Mouse (Mus musculus) c-Kit-negative CD71-positive TER-119-positive erythroid progenitor cells, embryonic 14.5 days (primary cell): ENCODE data around the gene Chd4.
A peak's percentile ranks its signal among the peaks of the same experiment; 100 is the strongest.

Experiments used
- DNase-seq: peaks from one replicate; pipeline ENCODE4 v3.0.0-alpha.2; 2013; ENCODE audit warnings: low read depth, low spot score

Gene Chd4

DNA sequence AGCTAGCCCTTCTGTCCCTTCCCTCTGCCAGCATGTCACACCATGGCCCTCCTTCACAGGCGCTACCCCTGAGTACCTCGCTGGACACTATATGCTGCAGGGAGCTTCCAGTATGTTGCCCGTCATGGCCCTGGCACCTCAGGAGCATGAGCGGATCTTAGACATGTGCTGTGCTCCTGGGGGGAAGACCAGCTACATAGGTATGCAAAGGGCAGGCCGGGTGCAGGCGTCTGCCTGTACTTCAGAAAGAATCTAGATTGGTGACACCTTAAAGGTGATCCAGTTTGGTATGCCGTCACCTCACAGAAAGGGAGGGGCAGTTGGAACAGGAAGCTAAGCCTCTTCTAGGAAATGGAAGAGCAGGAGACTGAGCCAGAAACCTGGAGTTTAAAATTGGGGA, 44.0 kb downstream of the Chd4 start:
- no peak for DNase-seq

DNA sequence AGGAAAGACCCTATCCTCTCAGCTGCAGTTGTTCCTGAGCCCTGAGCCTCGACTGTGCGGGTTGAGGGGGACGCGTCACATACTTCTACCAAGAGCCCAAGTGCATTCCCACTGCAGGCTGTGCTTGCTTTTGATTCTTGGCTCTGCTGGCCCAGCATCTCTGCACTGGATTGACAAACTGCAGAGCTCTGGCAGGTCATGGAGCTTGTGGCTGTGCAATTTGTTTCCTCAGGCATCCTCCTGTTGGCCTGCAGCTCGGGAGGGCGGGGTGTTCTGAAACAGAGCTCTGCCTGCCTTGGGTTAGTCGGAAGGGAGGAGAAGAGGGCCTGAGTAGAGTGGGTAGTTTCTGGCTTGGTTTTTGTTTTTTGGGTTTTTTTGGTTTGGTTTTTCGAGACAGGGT, 46.7 kb downstream of the Chd4 start:
- DNase-seq = no peak

DNA sequence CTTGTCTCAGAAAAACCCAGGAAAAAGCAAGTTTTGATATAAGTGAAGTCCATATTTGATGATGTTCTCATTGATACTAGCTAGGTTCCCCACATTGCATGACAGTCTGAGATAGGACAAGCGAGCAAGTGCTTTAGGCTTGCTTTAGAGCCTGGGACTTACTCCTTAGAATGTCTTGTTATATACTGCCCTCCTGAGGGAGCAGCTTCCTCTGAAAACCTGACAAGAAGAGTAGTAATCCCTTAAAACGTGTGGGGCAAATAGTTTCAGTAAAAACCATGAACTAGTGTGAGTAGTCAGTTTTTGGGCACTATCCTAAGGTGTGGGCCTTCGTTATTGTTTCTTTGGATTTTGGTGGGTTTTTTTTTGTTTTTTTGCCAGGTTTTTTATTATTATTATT, 47.3 kb downstream of the Chd4 start:
- no peak for DNase-seq

DNA sequence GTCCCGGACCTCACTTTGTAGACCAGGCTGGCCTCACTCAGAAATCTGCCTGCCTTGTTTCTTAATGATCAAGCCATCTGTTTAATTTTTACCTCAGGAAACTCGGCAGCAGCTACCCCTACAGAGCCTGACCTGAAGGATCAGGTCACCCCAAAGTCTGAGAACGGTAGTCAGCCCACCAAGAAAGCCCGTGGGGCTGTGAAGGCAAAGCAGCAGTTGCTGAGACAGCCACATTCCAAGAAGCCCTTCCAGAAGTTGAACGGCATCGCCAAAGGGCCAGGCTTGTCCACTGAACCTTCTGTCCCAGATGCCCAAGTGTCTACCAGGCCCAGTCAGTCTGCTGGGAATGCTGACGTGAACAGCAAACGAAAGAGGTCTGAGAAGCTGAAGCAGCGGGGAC, 48.1 kb downstream of the Chd4 start:
- DNase-seq = no peak

DNA sequence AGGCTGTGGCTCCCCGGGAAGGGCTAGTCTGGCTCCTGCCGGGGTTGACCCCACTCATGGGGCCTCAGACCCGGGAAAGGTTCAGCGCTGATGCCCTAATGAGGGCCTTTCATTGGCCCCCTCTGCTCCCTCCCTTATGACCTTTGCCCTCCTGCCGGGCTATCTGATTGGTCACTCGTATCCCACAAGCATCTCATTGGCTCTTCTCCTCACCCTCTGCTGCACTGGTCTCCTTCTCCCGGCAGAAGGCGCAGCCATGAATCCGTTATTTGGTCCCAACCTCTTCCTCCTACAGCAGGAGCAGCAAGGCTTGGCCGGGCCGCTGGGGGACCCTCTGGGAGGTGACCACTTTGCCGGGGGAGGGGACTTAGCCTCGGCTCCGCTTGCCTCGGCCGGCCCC, 49.2 kb downstream of the Chd4 start, which contains the start of gene Iffo1:
Gene Iffo1 (plus strand): TSS at position 241 of the 400 bp plus-strand sequence.
- peak; percentile 83 for DNase-seq

DNA sequence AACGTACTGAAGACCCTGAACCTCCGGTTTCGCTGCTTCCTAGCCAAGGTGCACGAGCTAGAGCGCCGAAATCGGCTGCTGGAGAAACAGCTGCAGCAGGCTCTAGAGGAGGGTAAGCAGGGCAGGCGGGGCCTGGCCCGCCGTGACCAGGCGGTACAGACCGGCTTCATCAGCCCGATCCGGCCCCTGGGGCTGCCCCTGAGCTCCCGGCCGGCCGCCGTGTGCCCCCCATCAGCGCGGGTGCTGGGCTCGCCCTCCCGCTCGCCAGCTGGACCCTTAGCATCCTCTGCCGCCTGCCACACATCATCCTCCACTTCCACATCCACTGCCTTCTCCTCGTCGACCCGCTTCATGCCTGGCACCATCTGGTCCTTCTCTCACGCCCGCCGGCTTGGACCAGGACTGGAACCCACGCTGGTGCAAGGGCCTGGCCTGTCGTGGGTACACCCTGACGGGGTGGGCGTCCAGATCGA, 49.7 kb downstream of the Chd4 start:
- DNase-seq = no peak

DNA sequence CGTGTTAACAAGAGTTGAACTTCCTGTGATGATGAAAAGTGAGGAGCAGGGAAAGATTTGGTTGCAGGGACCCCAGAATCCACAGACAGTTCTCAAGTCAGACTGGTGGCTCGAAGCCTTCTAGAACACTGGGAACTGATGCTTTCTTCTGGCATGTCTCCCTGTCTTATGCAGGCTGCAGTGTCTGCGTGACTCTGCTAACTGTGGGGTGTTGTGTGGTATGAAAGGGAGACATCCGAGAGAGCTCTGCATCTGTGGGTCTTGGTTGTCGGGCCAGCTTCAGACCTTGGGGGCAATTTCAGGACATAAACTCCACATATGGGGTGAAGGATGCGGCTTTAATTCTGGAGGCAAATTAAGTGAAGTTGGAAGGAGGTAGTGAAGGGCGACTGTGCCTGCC, 50.4 kb downstream of the Chd4 start:
- DNase-seq = no peak

DNA sequence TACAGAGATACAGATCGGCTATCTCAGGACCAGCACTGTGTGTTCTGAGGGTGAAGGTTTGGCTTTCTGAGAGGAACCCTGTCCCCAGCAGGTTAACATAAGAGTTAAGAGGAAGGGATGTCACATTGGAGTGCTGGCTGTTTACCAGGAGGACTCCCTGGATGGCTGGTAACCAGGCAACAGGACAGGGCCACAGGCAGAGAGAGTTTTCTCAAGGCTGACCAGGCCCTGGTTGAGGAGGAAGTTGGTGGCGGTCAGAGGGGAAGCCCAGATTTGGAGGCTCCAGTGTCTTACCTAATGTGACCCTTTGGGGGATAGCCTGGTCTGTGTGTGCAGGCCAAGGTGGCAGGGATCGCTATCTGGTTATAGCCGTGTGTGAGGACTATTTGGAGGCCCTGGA, 51.0 kb downstream of the Chd4 start:
- DNase-seq = no peak

DNA sequence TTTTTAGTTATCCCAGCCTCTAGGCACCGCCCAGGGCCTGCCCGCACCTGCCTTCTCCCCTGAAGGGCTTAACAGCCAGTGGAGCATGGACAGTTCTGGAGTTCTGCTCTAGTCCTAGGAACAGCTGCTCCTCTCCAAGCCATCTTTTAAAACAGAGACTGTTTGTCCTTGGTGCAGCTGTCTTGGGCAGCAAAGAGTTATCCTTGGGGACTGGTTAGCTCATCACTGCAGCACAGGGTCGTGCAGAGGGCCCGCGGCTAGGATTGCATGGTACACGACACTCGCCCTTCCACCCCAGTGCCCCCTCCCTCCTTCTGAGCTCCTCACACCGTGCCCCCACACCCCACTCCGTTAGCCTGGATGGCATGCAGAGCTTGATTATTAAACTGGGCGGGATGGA, 51.5 kb downstream of the Chd4 start:
- no peak for DNase-seq

DNA sequence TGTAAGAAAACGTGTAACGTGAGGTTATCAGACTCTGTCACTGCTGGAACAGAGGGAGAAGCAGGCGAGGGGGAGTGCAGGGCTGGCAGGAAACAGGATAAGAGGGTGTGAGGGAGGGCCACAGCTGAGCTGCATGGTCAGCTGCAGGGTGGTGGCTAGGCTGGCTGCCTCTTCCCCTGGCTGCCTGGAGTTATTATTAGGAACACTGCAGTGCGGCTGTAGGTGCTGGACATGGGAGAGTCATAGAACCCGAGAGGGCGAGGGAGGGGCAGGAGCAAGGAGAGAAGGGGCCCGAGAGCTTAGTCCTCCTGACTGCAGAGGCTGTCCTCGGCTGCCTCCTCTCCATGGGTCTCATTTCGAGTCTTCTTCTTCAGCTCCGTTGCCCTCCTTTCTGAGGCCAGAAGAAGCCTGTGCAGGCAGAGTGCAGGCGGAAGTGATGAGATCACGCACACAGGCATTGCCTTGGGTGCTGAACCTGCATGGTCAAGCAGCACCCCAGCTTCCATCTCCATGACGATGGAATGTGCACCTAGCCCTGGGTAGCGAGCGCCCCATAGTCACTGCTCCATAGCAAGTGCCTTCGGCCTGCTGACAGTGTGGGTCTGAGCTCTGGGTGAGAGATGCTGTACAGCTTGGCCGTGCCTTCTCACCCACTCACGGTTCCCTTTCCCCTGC, 52.6 kb downstream of the Chd4 start:
- DNase-seq = no peak

DNA sequence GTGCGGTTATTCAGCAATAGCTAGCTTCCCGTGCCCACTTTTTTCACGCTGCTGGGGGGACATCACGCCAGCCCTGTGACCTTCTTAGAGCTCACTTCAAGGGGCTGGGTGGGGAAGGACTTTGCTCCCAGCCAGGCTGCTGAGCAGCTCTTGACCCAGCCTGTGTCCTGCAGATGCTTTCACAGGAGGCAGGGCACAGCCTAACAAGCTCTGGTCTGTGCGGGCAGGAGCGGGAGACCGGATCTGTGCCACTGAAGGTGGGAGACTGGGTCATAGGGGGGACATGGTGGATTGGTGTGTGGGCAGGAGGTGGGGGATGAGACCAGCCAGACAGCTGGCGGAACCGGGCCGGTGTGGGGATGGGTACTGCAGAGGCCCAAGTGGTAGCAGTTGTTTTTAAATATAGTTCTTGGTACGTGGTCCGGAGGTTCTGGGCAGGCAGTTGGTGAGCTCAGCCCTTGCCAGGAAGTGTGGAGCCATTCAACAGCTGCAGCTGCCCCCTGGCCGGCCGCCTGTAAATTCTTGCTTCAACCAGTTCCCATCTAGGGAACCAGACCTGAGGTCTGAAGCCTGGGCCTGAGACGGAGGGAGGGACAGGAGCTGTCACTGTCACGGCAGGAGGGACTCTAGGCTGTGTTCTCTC, 53.3 kb downstream of the Chd4 start:
- no peak for DNase-seq

DNA sequence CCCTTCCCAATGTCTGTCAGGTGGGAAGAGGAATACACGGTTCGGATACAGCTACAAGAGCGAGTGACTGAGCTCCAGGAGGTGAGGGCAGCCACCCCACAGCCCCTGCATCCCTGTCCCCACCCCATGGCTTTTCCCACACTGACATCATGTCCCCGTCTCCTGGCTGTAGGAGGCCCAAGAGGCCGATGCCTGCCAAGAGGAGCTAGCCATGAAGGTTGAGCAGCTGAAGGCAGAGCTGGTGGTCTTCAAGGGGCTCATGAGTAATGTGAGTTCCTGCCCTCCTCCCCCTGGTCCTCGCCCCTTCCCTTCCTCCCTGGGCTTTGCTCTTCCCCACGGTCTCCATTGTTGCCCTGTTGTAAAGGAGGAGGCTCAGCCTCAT, 53.8 kb downstream of the Chd4 start:
- no peak for DNase-seq

DNA sequence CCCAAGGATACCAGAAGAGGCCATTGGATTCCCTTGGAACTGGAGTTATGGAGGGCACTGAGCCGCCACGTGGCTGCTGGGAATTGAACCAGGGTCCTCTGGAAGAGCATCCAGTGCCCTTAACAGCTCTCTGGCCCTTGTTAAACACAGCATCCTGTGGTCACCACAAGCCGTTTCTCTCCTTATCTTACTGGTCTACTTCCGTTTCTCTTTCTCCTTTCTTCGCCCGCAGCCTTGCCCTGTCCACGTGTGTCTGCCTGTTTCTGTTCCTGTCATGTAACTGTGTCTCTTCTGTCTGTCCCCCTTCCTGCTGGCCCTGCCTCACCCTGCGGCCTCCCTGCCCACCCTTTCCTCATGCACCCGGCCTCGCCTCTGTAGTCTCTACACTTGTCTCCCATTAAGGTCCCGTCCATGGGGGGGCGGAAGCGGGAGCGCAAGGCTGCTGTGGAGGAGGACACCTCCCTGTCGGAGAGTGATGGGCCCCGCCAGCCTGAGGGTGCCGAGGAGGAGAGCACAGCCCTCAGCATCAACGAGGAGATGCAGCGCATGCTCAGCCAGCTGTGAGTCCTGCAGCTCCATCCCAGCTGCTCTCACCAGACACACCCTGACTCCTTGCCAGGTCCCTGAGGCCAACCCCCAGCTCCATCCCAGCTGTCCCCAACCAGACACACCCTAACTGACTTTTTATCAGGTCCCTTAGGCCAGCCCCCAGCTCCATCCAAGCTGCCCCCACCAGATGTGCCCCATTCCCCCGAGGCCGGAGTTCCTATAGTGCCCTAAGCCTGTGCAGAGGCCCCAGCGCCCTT, 56.6 kb downstream of the Chd4 start:
- no peak for DNase-seq

DNA sequence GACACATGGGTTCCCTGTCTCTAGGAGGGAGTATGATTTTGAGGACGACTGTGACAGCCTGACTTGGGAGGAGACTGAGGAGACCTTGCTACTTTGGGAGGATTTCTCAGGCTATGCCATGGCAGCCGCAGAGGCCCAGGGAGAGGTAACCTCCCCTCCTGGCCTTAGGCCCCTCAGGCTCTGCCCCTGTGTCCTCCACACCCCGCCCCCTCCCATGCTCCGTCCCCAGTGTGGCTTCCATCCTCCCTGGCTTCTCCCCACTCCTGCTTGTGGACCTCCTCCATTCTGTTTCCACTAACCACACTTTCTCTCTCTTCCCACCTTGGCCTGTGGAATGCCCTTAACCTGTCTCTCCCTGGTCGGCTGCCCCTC, 57.2 kb downstream of the Chd4 start:
- no peak for DNase-seq

DNA sequence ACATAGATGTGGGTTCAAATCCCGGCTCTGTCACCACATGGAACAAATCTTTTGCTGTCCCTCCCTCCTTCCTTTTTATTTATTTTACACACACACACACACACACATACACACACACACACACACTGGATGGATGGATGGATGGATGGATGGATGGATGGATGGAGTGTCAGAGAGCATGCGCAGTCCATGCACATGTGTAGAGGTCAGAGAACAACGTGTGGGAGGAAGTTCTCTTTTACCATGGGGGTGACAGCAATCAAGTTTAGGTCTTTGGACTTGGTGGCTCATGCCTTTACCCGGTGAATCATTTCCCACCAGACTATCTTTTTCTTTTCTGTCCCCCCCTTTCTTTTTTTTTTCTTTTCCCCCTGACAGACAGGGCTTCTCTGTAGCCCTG, 57.9 kb downstream of the Chd4 start:
- no peak for DNase-seq

DNA sequence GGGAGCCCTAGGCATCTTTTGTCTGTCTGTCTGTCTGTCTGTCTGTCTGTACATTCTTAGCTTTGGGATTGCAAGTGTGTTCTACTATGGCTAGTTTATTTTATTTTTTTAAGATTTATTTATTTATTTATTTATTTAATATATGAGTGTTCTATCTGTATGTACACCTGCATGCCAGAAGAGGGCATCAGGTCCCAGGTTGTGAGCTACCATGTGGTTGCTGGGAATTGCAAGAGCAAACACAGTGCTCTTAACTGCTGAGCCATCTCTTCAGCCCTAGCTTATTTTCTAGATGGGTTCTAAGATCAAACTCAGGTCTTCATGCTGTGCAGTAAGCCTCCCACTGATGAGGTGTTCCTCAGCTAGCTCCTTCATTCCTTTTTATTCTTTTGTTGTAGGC, 58.8 kb downstream of the Chd4 start:
- no peak for DNase-seq

DNA sequence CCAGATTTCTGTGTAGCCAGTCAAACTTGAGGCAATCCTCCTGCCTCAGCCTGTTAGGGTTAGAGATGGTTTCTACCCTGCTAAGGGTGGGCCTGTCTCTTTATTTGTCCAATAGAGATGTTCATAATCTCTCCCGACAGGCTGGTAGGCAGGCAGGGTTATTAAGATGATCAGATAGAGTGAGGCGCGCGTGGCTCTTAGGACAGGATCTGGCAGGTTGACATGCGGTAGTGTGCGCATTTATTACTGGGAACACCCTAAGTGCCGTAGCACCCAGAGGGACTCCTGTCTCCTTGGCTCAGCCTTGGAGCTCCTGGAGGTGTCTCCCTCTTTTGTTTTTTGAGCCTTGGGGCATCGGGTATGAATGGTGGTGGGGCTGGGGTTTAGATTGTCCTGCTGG, 59.5 kb downstream of the Chd4 start:
- DNase-seq = no peak

DNA sequence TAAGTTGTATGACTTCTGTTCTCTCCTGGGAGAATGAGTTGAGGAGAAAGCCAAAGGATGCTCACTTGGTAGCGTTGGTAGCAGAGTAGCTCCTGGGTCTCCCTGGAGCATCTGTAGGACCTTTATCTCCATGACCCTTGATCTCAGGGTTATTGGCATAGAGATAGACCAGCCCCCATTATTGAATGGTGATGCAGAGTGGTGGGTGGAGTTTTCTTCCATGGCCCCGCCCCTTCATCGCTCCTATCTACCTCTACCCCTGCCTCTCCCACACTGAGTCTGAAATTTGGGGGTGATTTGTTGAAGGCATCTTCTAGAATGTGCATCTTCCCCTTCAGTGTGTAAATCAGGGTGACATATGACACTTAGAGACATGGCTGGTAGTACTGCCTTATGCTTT, 60.7 kb downstream of the Chd4 start:
- no peak for DNase-seq

DNA sequence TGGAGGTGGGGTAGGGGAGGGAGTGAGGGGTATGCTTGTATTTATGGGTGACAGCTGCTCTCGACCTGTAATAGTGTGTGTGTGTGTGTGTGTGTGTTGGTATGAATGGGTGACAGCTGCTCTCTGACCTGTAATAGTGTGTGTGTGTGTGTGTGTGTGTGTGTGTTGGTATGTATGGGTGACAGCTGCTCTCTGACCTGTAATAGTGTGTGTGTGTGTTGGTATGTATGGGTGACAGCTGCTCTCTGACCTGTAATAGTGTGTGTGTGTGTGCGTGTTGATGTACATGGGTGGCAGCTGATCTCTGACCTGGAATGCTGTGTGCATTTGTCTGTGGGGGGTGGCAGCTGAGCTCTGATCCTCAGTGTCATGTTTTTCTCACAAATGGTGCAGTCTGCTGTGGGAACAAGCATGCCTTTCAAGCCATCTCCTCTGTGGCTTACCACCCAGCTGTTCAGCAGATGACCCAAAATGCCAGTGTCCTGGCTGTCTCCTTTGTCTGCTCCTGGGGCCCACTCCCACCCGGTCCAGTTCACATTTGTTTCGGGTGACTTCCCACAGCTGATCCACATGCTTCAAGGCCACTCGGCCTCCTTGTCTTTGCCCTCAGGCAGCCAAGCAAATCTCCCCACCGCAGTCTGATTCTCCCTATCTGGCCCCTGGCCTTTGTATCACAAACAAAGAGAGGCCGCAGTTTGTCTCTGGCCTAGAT, 61.3 kb downstream of the Chd4 start:
- DNase-seq = no peak

DNA sequence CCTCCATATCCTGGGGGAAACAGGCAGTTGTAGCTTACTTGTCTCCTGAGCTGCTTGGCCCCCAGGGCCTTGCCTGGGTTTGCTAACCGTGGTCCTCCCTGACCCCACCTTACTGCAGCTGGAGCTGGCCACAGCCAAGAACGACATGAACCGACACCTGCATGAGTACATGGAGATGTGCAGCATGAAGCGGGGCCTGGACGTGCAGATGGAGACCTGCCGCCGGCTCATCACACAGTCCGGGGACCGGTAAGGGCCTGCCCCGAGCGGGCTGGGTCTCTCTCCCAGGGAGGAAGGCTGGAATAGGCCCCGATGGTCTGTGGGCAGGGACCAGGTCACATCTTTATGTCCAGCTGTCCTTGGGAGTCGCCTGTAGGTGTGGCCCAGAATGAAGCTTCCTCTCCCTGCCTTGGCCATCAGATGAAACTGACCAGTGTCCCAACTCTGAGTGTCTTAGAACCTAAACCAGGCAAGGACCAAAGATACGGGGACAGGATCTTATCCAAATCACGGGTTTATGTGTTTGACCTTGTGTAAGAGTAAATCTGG, 63.2 kb downstream of the Chd4 start:
- no peak for DNase-seq

DNA sequence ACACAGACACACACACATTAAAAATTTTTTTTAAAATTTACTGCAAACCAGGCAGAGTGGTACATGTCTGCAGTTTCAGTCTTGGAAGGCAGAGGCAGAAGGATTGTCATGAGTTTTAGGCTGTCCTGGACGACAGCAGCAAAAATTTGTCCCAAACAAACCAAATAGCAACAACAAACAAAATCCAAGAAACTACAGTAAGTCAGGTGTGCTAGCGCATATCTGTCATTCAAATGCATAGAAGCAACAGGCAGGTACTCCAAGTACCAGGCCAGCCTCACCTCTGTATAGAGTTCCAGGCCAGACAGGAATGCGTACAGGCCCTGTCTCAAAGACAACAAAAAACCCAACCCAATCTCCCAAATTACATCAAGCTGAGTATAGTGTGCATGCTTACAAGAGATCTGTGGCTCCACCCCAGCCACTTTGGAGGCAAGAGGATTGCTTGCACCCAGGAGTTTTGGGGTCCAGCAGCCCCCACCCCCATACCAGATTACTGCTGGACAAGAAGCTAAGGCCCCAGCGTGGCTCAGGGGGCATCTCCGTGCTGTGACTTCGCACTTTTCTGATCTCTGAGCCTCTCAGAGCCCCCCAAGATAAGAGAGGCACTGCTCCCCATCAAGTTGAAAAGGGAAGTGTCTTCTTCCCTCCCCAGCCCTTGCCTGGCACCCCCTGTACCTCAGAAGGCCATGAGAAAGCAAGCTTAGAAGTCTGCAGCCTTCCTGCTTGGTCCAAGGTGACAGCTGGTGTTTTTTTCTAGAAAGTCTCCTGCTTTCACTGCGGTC, 64.2 kb downstream of the Chd4 start:
- no peak for DNase-seq
